Mouse (Mus musculus) fibroblast of lung, adult 2 months (primary cell): ENCODE measurements around the gene Gale.

Experiments
- DNase-seq: peaks from one replicate; pipeline ENCODE4 v3.0.0-alpha.2; 2011; ENCODE audit warnings: low read depth

Gale gene

GRCm38 (mm10) chr4:136016059-136016602, 52.6 kb downstream of the Gale start:
- DNase-seq: no peak
